Mouse (Mus musculus): ENCODE measurements at regions not wholly inside any gene's neighbourhood (a gene's known extent, or its start where the extent isn't known, plus 50 kb on each side); places are given as distances from the start of the nearest gene placed in this dataset.
"Not testable (repeated sequence)": the region's sequence is repeated elsewhere in the genome, so short reads cannot be mapped to it uniquely, and the experiment has no call there.

DNA sequence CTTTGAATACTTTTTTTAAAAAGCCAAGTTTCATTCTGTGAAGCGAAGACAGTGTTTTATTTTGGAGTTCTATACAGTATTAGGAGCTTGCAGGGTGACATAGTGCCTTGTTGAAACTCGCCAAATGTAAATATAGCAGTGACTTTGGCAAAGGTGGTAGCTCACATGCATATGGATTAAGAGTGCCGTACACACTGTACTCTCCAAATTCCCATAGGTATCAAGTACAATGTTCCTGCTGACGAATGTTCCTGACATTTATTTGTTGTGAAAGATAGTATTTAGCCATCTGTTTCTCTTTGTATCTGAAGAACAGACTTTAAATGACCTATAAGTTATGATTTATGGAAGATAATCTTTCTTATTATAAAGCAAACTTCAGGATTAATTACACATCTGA lies 201.9 kb downstream of the Cd109 start:
- no peak overlapping the region for H3K4me3 ChIP-seq (replicated peaks; ENCODE audit: extremely low read depth, low read depth, low read length)
- DNase-seq: no peak
- WGBS: 68% methylated on average over 4 of the region's 4 CpGs
- H3K4me1 ChIP-seq (ENCODE audit: control insufficient read depth, insufficient read depth, low read length): peaks cover 2% of the 10 kb centered on the region; the same call in 1 of the 2 replicates
- TF ChIP-seq POLR2A (IDR thresholded peaks at IDR 0.05; ENCODE audit: borderline replicate concordance, extremely low read depth, low read depth, low read length): no peak
- TF ChIP-seq CTCF (IDR thresholded peaks at IDR 0.05; ENCODE audit: insufficient read depth, low read length): no peak

DNA sequence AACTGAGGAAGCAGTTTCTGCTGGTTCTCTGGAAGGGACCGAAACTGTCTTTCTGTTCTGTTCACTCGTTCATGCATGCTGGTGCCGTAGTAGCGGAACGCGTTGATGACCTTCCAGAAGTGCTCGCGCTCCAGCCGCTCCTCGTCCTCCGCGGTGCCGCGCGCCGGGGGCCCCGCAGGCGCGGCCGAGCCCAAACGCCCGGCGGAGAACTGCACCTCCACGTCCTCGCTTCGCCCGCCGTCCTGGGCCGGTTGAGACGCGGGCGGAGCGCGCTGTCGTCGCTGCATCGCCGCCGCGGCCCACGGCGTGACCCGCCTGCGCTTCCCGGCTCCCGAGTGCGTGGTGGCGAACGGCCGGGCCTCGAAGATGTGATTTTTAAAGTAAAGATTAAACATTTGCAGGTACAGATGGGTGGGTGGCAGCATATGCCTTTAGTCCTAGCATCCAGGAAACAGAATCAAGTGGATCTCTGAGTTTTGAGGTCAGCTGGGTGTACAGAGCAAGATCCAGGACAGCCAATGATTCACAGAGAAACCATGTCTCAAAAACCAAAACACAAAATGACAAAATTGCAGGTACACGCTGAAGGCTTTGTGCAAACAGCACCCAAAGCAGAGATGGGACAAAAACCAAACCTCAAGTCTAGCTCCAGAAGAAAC lies 206.3 kb downstream of the Cd109 start:
- WGBS: 9% methylated on average over 41 of the region's 52 CpGs
- not testable (repeated sequence) for H3K4me3 ChIP-seq (replicated peaks; ENCODE audit: extremely low read depth, low read depth, low read length); H3K4me1 ChIP-seq (ENCODE audit: control insufficient read depth, insufficient read depth, low read length); DNase-seq

DNA sequence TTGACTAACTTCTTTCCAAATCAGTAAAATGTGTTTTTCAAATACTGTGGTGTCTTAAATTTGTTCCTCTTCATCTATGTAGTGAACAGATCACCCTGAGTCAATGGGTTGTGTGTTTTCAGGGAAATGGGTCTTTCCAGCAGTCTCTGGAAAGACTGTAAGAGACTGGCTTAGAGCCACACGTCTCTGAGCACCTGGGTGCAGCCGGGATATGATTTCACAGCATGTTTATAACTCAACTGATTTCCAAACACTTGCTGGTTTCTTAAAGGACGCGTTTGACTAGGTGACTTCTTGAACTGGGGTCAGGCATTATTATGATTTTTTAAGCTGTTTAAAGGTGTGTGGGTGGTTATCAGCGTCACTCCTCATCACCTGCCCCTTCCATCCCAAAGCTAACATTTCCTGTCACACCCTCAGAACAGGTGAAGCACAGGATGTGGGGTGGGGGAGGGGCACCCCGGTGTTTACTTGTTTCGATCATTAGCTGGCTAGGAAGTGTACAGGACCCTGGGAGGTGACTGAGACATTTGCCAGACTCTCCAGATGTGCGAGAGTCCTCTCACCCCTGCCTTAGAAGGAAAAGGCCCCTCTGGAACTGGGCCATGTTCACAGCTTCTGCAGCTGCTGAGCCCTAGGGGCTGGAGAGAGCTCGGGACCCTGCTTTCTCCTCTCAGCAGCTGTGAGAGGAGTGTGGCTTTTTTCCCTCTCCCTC lies 229.8 kb downstream of the Cd109 start:
- TF ChIP-seq POLR2A (IDR thresholded peaks at IDR 0.05; ENCODE audit: borderline replicate concordance, extremely low read depth, low read depth, low read length) (no peak), CTCF (IDR thresholded peaks at IDR 0.05; ENCODE audit: insufficient read depth, low read length) (no peak)
- H3K4me3 ChIP-seq (replicated peaks; ENCODE audit: extremely low read depth, low read depth, low read length): no peak overlapping the region
- no peaks in the 10 kb centered on the region for H3K4me1 ChIP-seq (ENCODE audit: control insufficient read depth, insufficient read depth, low read length)
- no peak for DNase-seq
- WGBS: 15% methylated on average over 9 of the region's 9 CpGs

DNA sequence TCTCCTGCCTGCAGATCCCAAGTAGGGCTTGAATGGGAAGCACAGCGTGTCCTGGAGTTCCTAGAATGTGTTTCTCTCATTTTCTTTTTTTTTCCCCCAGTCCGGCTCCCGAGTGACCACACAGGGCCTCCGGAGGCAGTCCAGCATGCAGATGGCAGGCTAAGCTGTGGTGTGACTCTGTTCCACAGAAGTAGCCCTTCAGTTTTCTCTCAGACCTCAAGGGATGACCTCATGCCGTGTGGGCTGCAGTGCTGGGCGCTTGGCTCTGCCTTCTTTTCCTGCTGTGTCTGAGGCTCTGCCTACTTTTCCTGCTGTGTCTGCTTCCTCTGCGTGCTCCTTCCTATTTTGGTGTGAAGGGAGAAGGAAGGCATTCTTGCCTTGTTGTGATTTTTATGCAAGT lies 230.8 kb downstream of the Cd109 start:
- no peak for DNase-seq
- H3K4me3 ChIP-seq (replicated peaks; ENCODE audit: extremely low read depth, low read depth, low read length): no peak overlapping the region
- no peaks in the 10 kb centered on the region for H3K4me1 ChIP-seq (ENCODE audit: control insufficient read depth, insufficient read depth, low read length)
- TF ChIP-seq POLR2A (IDR thresholded peaks at IDR 0.05; ENCODE audit: borderline replicate concordance, extremely low read depth, low read depth, low read length): no peak
- no peak for TF ChIP-seq CTCF (IDR thresholded peaks at IDR 0.05; ENCODE audit: insufficient read depth, low read length)
- WGBS: 30% methylated on average over 7 of the region's 7 CpGs

DNA sequence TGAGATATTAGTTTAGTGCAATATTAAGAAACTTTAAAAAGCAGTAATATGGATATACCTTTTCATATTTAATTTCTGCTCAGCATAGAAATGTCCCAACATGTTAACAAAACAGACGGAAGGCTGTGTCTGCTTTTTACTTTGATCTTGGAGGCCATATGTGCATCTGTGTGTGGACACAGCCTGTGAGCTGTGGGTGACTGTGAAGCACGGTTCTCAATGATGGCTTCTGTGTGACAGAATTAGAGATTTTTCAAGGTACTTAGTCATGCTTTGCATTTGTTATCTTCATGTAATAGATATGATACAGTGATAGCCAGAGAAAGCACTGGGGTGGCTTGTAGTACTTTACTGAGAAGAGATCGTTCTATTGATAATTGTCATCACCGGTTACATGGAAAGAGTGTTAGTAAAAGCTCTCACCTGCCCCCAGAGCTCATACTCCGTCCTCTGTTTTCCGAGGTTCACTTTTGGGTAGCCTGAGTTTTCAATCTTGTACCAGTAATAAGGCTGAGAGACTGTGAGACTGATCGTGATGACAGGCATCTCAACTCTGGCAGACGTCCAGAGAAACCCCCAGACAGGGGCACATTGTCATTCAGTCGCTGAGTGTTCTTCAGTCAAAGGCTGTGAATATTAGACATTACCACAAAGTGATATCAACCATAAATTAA lies 232.7 kb downstream of the Cd109 start:
- no peak for DNase-seq
- TF ChIP-seq POLR2A (IDR thresholded peaks at IDR 0.05; ENCODE audit: borderline replicate concordance, extremely low read depth, low read depth, low read length): no peak
- TF ChIP-seq CTCF (IDR thresholded peaks at IDR 0.05; ENCODE audit: insufficient read depth, low read length): no peak
- Histone ChIP-seq H3K4me1 (ENCODE audit: control insufficient read depth, insufficient read depth, low read length) (no peaks in the 10 kb centered on the region), H3K4me3 (replicated peaks; ENCODE audit: extremely low read depth, low read depth, low read length) (no peak overlapping the region)
- 52% methylated on average over 9 of the region's 9 CpGs for WGBS

DNA sequence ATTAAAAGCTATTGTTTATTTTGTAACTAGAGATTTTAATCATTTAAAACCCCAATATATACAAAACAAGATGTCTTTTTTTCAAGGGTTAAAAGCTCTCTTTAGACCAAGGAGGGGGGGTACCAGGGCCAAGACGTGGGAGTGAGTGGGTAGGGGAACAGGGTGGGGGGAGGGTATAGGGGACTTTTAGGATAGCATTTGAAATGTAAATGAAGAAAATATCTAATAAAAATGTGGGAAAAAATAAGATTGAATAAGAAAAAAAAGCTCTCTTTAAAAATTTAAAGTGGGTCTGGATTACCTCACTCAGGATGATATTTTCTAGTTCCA lies 233.2 kb downstream of the Cd109 start:
- H3K4me3 ChIP-seq (replicated peaks; ENCODE audit: extremely low read depth, low read depth, low read length); H3K4me1 ChIP-seq (ENCODE audit: control insufficient read depth, insufficient read depth, low read length); DNase-seq: not testable (repeated sequence)
- 51% methylated on average over 1 of the region's 1 CpGs for WGBS

DNA sequence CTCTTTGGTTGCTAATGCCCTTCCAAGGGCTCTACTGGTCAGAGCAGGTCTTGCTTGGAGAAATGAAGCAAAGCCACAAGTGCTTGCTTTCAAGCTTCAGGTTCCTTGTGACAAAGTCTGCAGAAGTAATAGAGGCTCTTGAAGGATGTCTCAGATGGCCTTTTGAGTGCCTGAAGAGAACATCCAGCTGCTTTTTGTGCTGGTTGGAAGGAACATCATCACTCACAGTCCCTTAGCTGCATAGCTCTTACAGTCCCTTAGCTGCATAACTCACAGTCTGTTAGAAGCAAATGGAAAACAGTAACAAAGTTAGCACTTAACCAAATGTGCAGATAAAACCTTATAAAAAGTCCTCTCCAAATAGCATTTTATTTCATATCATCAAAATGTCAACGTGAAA lies 241.6 kb downstream of the Cd109 start:
- Histone ChIP-seq H3K4me1 (ENCODE audit: control insufficient read depth, insufficient read depth, low read length) (no peaks in the 10 kb centered on the region), H3K4me3 (replicated peaks; ENCODE audit: extremely low read depth, low read depth, low read length) (no peak overlapping the region)
- no peak for TF ChIP-seq POLR2A (IDR thresholded peaks at IDR 0.05; ENCODE audit: borderline replicate concordance, extremely low read depth, low read depth, low read length)
- no peak for TF ChIP-seq CTCF (IDR thresholded peaks at IDR 0.05; ENCODE audit: insufficient read depth, low read length)
- WGBS: 75% methylated on average over 1 of the region's 1 CpGs
- no peak for DNase-seq

DNA sequence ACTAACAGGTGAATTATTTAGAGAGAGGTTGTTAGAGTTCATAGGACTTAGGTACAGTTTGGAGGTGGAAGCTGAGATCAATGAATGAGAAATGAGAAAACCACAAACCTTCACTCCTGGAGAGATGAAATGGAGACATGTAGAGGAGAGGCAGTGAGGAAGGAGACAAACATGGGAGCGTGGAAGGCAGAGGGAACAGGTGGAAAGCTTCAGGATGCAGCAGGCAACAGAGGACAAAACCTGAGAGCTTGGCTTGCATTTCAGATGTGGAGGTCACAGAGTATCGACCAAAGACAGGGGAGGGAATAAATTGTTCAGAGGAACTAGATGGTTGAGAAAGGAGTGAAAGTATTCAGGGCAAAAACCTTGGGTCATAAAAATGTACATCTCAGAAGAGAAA lies 244.6 kb downstream of the Cd109 start:
- no peak overlapping the region for H3K4me3 ChIP-seq (replicated peaks; ENCODE audit: extremely low read depth, low read depth, low read length)
- H3K4me1 ChIP-seq (ENCODE audit: control insufficient read depth, insufficient read depth, low read length): no peaks in the 10 kb centered on the region
- 68% methylated on average over 2 of the region's 2 CpGs for WGBS
- no peak for TF ChIP-seq CTCF (IDR thresholded peaks at IDR 0.05; ENCODE audit: insufficient read depth, low read length)
- TF ChIP-seq POLR2A (IDR thresholded peaks at IDR 0.05; ENCODE audit: borderline replicate concordance, extremely low read depth, low read depth, low read length): no peak
- DNase-seq: no peak

DNA sequence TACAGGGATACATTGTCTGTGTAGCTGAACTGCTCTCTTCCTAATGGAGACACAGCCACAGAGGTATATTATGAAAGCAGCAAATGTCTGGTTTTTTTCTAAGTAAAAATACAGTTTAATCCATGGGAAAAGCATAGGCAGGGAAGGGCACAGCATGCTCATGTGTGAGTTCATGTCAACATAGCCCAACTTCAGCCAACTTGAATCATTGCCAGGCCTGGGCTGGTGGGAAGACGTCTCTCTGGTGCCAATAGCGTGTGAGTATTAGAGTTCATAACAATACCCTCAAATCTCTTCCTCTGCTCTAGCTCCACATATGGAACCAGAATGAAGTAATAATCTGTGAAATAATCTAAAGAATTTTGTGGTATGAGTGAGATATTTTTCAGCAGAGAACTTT lies 257.2 kb downstream of the Cd109 start:
- Histone ChIP-seq H3K4me3 (replicated peaks; ENCODE audit: extremely low read depth, low read depth, low read length) (no peak overlapping the region), H3K4me1 (ENCODE audit: control insufficient read depth, insufficient read depth, low read length) (no peaks in the 10 kb centered on the region)
- no peak for DNase-seq
- WGBS: 29% methylated on average over 2 of the region's 2 CpGs
- TF ChIP-seq POLR2A (IDR thresholded peaks at IDR 0.05; ENCODE audit: borderline replicate concordance, extremely low read depth, low read depth, low read length) (no peak), CTCF (IDR thresholded peaks at IDR 0.05; ENCODE audit: insufficient read depth, low read length) (no peak)

DNA sequence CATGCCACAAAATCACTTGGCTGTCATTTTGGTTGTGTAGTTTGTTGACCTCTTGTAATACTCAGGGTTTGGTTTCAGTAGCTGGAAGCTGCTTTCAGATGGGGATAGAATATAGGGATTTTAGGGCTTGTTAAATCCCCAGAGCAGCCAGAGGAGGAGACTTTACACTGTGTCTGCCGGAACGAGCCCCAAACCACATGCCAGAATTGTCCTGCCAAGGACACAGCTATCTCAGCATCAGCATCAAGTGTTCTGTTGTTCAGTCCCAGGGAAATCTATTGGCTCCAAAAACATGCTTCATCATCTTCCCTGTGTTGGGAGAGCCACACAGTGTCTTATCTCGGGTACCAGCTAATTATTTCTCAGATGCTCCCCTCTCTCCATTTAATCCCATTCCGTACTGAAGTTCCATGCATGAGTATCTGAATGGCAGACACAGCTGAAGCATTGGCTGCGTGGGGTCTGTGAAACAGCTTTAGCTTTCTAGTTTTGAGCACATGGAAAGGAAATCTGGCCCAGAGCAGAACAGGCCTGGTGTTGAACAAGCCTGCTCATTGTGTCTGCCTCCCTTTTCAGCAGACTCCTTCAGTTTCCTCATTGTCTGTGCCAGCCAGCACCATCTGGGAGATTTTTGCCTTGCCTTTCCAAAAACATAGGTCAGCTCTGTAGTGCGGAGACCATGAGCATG lies 264.8 kb downstream of the Cd109 start:
- H3K4me1 ChIP-seq (ENCODE audit: control insufficient read depth, insufficient read depth, low read length): no peaks in the 10 kb centered on the region
- 54% methylated on average over 6 of the region's 6 CpGs for WGBS
- TF ChIP-seq CTCF (IDR thresholded peaks at IDR 0.05; ENCODE audit: insufficient read depth, low read length) (no peak), POLR2A (IDR thresholded peaks at IDR 0.05; ENCODE audit: borderline replicate concordance, extremely low read depth, low read depth, low read length) (no peak)
- DNase-seq: no peak
- H3K4me3 ChIP-seq (replicated peaks; ENCODE audit: extremely low read depth, low read depth, low read length): no peak overlapping the region

All from lung, adult 2 months (tissue).